Mouse (Mus musculus) E14TG2a.4 (cell line): ENCODE data around the gene Tpra1.

Experiments used
- CTCF ChIP-seq: conservative IDR thresholded peaks from 2 replicates; pipeline ENCODE4 v1.5.1; 2014; ENCODE audit warnings: low read length
- NANOG ChIP-seq: IDR thresholded peaks from 2 replicates; pipeline ENCODE4 v1.6.1; 2014; ENCODE audit warnings: borderline replicate concordance, low read length, mixed read lengths

- TF ChIP-seq CTCF: no peak
- no peak for TF ChIP-seq NANOG
These were observed 39.6 kb downstream of the Tpra1 start for GRCm38 (mm10) chr6:88941628-88942027.
